Mouse (Mus musculus): ENCODE measurements at regions not wholly inside any gene's neighbourhood (a gene's known extent, or its start where the extent isn't known, plus 50 kb on each side); places are given as distances from the start of the nearest gene placed in this dataset.

GRCm38 (mm10) chr15:59201894-59202670, 313.0 kb downstream of the Gm49356 start:
- no peak for ATAC-seq
- no peaks in the 10 kb centered on the region for H3K36me3 ChIP-seq (ENCODE audit: control insufficient read depth, insufficient read depth, low read length)
- no peak overlapping the region for H3K4me2 ChIP-seq (ENCODE audit: low read length)
- no peak overlapping the region for H3K27ac ChIP-seq (ENCODE audit: low read depth, low read length)
- H3K4me3 ChIP-seq (ENCODE audit: low read depth, low read length), result no peak overlapping the region
- peaks cover 16% of the 10 kb centered on the region for H3K4me1 ChIP-seq (ENCODE audit: control insufficient read depth, insufficient read depth, low read length)
- DNase-seq (ENCODE audit: low spot score), result no peak
- H3K27me3 ChIP-seq (replicated peaks; ENCODE audit: control insufficient read depth, insufficient read depth, low read length), result no peaks in the 10 kb centered on the region
- WGBS, result 91% methylated on average over 19 of the region's 19 CpGs
- no peaks in the 10 kb centered on the region for H3K9me3 ChIP-seq (replicated peaks; ENCODE audit: control insufficient read depth, low read length)
- H3K9ac ChIP-seq (ENCODE audit: low read length), result no peak overlapping the region

- ATAC-seq, result no peak
- Histone ChIP-seq H3K4me3 (ENCODE audit: low read depth, low read length) (no peak overlapping the region), H3K4me2 (ENCODE audit: low read length) (no peak overlapping the region), H3K27ac (ENCODE audit: low read depth, low read length) (no peak overlapping the region), H3K9me3 (replicated peaks; ENCODE audit: control insufficient read depth, low read length) (no peaks in the 10 kb centered on the region), H3K27me3 (replicated peaks; ENCODE audit: control insufficient read depth, insufficient read depth, low read length) (no peaks in the 10 kb centered on the region), H3K36me3 (ENCODE audit: control insufficient read depth, insufficient read depth, low read length) (no peaks in the 10 kb centered on the region), H3K9ac (ENCODE audit: low read length) (no peak overlapping the region), H3K4me1 (ENCODE audit: control insufficient read depth, insufficient read depth, low read length) (peaks cover 4% of the 10 kb centered on the region; the same call in 1 of the 2 replicates)
- no peak for DNase-seq (ENCODE audit: low spot score)
- 77% methylated on average over 17 of the region's 17 CpGs for WGBS
Observed at GRCm38 (mm10) chr15:59203097-59203849, 314.2 kb downstream of the Gm49356 start.

- Histone ChIP-seq H3K4me3 (ENCODE audit: low read depth, low read length) (no peak overlapping the region), H3K27me3 (replicated peaks; ENCODE audit: control insufficient read depth, insufficient read depth, low read length) (no peaks in the 10 kb centered on the region), H3K4me2 (ENCODE audit: low read length) (no peak overlapping the region), H3K9me3 (replicated peaks; ENCODE audit: control insufficient read depth, low read length) (no peaks in the 10 kb centered on the region), H3K4me1 (ENCODE audit: control insufficient read depth, insufficient read depth, low read length) (no peaks in the 10 kb centered on the region), H3K36me3 (ENCODE audit: control insufficient read depth, insufficient read depth, low read length) (no peaks in the 10 kb centered on the region), H3K9ac (ENCODE audit: low read length) (no peak overlapping the region), H3K27ac (ENCODE audit: low read depth, low read length) (no peak overlapping the region)
- ATAC-seq, result peak; percentile 46; the same call in 1 of the 2 replicates
- DNase-seq (ENCODE audit: low spot score), result peak; percentile 62
- 78% methylated on average over 17 of the region's 17 CpGs for WGBS
Observed at GRCm38 (mm10) chr15:59203850-59204625, 314.9 kb downstream of the Gm49356 start.

GRCm38 (mm10) chr15:59205091-59205490, 316.0 kb downstream of the Gm49356 start:
- Histone ChIP-seq H3K9ac (ENCODE audit: low read length) (no peak overlapping the region), H3K27me3 (replicated peaks; ENCODE audit: control insufficient read depth, insufficient read depth, low read length) (no peaks in the 10 kb centered on the region), H3K27ac (ENCODE audit: low read depth, low read length) (no peak overlapping the region), H3K36me3 (ENCODE audit: control insufficient read depth, insufficient read depth, low read length) (no peaks in the 10 kb centered on the region), H3K4me1 (ENCODE audit: control insufficient read depth, insufficient read depth, low read length) (no peaks in the 10 kb centered on the region), H3K9me3 (replicated peaks; ENCODE audit: control insufficient read depth, low read length) (no peaks in the 10 kb centered on the region), H3K4me2 (ENCODE audit: low read length) (no peak overlapping the region), H3K4me3 (ENCODE audit: low read depth, low read length) (no peak overlapping the region)
- ATAC-seq (no peak), DNase-seq (ENCODE audit: low spot score) (no peak)
- 88% methylated on average over 3 of the region's 3 CpGs for WGBS

GRCm38 (mm10) chr15:59205544-59205943, 316.4 kb downstream of the Gm49356 start:
- no peaks in the 10 kb centered on the region for H3K27me3 ChIP-seq (replicated peaks; ENCODE audit: control insufficient read depth, insufficient read depth, low read length)
- H3K4me1 ChIP-seq (ENCODE audit: control insufficient read depth, insufficient read depth, low read length), result no peaks in the 10 kb centered on the region
- DNase-seq (ENCODE audit: low spot score) (no peak), ATAC-seq (no peak)
- no peaks in the 10 kb centered on the region for H3K36me3 ChIP-seq (ENCODE audit: control insufficient read depth, insufficient read depth, low read length)
- no peak overlapping the region for H3K27ac ChIP-seq (ENCODE audit: low read depth, low read length)
- H3K4me3 ChIP-seq (ENCODE audit: low read depth, low read length), result no peak overlapping the region
- H3K4me2 ChIP-seq (ENCODE audit: low read length), result no peak overlapping the region
- 93% methylated on average over 7 of the region's 7 CpGs for WGBS
- H3K9ac ChIP-seq (ENCODE audit: low read length), result no peak overlapping the region
- no peaks in the 10 kb centered on the region for H3K9me3 ChIP-seq (replicated peaks; ENCODE audit: control insufficient read depth, low read length)

- no peak for ATAC-seq
- H3K9ac ChIP-seq (ENCODE audit: low read length), result no peak overlapping the region
- H3K4me1 ChIP-seq (ENCODE audit: control insufficient read depth, insufficient read depth, low read length), result no peaks in the 10 kb centered on the region
- H3K36me3 ChIP-seq (ENCODE audit: control insufficient read depth, insufficient read depth, low read length), result no peaks in the 10 kb centered on the region
- H3K27me3 ChIP-seq (replicated peaks; ENCODE audit: control insufficient read depth, insufficient read depth, low read length), result no peaks in the 10 kb centered on the region
- no peak overlapping the region for H3K27ac ChIP-seq (ENCODE audit: low read depth, low read length)
- H3K4me3 ChIP-seq (ENCODE audit: low read depth, low read length), result no peak overlapping the region
- no peaks in the 10 kb centered on the region for H3K9me3 ChIP-seq (replicated peaks; ENCODE audit: control insufficient read depth, low read length)
- 79% methylated on average over 7 of the region's 7 CpGs for WGBS
- no peak overlapping the region for H3K4me2 ChIP-seq (ENCODE audit: low read length)
- no peak for DNase-seq (ENCODE audit: low spot score)
Observed at GRCm38 (mm10) chr15:59206636-59207035, 317.5 kb downstream of the Gm49356 start.

GRCm38 (mm10) chr15:59207976-59208375, 318.9 kb downstream of the Gm49356 start:
- ATAC-seq (no peak), DNase-seq (ENCODE audit: low spot score) (no peak)
- WGBS, result 72% methylated on average over 4 of the region's 4 CpGs
- Histone ChIP-seq H3K9me3 (replicated peaks; ENCODE audit: control insufficient read depth, low read length) (no peaks in the 10 kb centered on the region), H3K27ac (ENCODE audit: low read depth, low read length) (no peak overlapping the region), H3K9ac (ENCODE audit: low read length) (no peak overlapping the region), H3K4me3 (ENCODE audit: low read depth, low read length) (no peak overlapping the region), H3K4me2 (ENCODE audit: low read length) (no peak overlapping the region), H3K36me3 (ENCODE audit: control insufficient read depth, insufficient read depth, low read length) (no peaks in the 10 kb centered on the region), H3K27me3 (replicated peaks; ENCODE audit: control insufficient read depth, insufficient read depth, low read length) (no peaks in the 10 kb centered on the region), H3K4me1 (ENCODE audit: control insufficient read depth, insufficient read depth, low read length) (no peaks in the 10 kb centered on the region)

GRCm38 (mm10) chr15:59212362-59212761, 323.3 kb downstream of the Gm49356 start:
- Histone ChIP-seq H3K27me3 (replicated peaks; ENCODE audit: control insufficient read depth, insufficient read depth, low read length) (no peaks in the 10 kb centered on the region), H3K4me1 (ENCODE audit: control insufficient read depth, insufficient read depth, low read length) (no peaks in the 10 kb centered on the region), H3K4me2 (ENCODE audit: low read length) (no peak overlapping the region), H3K27ac (ENCODE audit: low read depth, low read length) (no peak overlapping the region), H3K9me3 (replicated peaks; ENCODE audit: control insufficient read depth, low read length) (no peaks in the 10 kb centered on the region), H3K9ac (ENCODE audit: low read length) (no peak overlapping the region), H3K4me3 (ENCODE audit: low read depth, low read length) (no peak overlapping the region), H3K36me3 (ENCODE audit: control insufficient read depth, insufficient read depth, low read length) (no peaks in the 10 kb centered on the region)
- ATAC-seq (no peak), DNase-seq (ENCODE audit: low spot score) (no peak)
- 66% methylated on average over 3 of the region's 3 CpGs for WGBS
